Mouse (Mus musculus) myocyte (in vitro differentiated cells): Measurements from ENCODE around the gene Robo2. TPM values are rescaled to one million over a fixed set of nuclear protein-coding genes. Genes with fewer than 3 reads are reported as not detected.
"Not testable (repeated sequence)": the region's sequence is repeated elsewhere in the genome, so short reads cannot be mapped to it uniquely, and the experiment has no call there.

Experiments
- H3K27me3 ChIP-seq: one replicate; pipeline ENCODE4 v1.6.1; 2011; ENCODE audit not compliant: control insufficient read depth, insufficient read depth, insufficient read length
- H3K36me3 ChIP-seq: one replicate; pipeline ENCODE4 v1.6.1; 2011; ENCODE audit not compliant: control insufficient read depth, insufficient read depth
- H3K4me2 ChIP-seq: one replicate; pipeline ENCODE4 v1.6.1; 2011; ENCODE audit warnings: low read depth, control low read depth
- H3K4me3 ChIP-seq: one replicate; pipeline ENCODE4 v1.5.1; 2011; ENCODE audit warnings: mild to moderate bottlenecking, control low read depth, moderate library complexity
- H3K79me2 ChIP-seq: one replicate; pipeline ENCODE4 v1.6.1; 2011; ENCODE audit not compliant: control insufficient read depth, insufficient read depth
- H3ac ChIP-seq: one replicate; pipeline ENCODE4 v1.6.1; 2011; ENCODE audit not compliant: control insufficient read depth, insufficient read length
- CEBPB ChIP-seq: IDR thresholded peaks from 2 replicates; pipeline ENCODE4 v1.6.1; 2011; ENCODE audit warnings: mild to moderate bottlenecking, moderate library complexity; ENCODE audit not compliant: poor library complexity, insufficient read depth, severe bottlenecking
- E2F4 ChIP-seq: IDR thresholded peaks from one replicate; pipeline ENCODE4 v1.6.1; 2011; ENCODE audit warnings: mild to moderate bottlenecking, control low read depth, moderate library complexity; ENCODE audit not compliant: insufficient read depth
- MAX ChIP-seq: IDR thresholded peaks from one replicate; pipeline ENCODE4 v1.6.1; 2011; ENCODE audit warnings: low read depth, mild to moderate bottlenecking, control low read depth
- MYOD1 ChIP-seq, 3 experiments: IDR thresholded peaks; one replicate each; pipeline ENCODE4 v1.6.1; 2011; ENCODE audit warnings: control low read depth in 2 of 3, low read depth in 2 of 3, mild to moderate bottlenecking in 2 of 3, moderate library complexity in 1 of 3; ENCODE audit not compliant: insufficient read length in 2 of 3, control insufficient read depth in 1 of 3
- MYOG ChIP-seq, 3 experiments: IDR thresholded peaks; one replicate each; pipeline ENCODE4 v1.6.1; 2011; ENCODE audit warnings: control low read depth in 2 of 3, low read depth in 2 of 3, mild to moderate bottlenecking in 2 of 3; ENCODE audit not compliant: insufficient read length in 2 of 3, control insufficient read depth in 1 of 3, insufficient read depth in 1 of 3
- POLR2A ChIP-seq: IDR thresholded peaks from one replicate; pipeline ENCODE4 v1.6.1; 2011; ENCODE audit warnings: low read depth, mild to moderate bottlenecking, control low read depth, moderate library complexity; ENCODE audit not compliant: insufficient read length
- POLR2AphosphoS2 ChIP-seq: IDR thresholded peaks from one replicate; pipeline ENCODE4 v1.6.1; 2011; ENCODE audit warnings: low read depth, control low read depth; ENCODE audit not compliant: insufficient read length
- REST ChIP-seq: IDR thresholded peaks from one replicate; pipeline ENCODE4 v1.6.1; 2011; ENCODE audit warnings: mild to moderate bottlenecking, control low read depth, moderate library complexity; ENCODE audit not compliant: insufficient read depth, insufficient read length
- SRF ChIP-seq: IDR thresholded peaks from one replicate; pipeline ENCODE4 v1.6.1; 2011; ENCODE audit warnings: low read depth; ENCODE audit not compliant: control insufficient read depth, insufficient read length
- TCF12 ChIP-seq: IDR thresholded peaks from one replicate; pipeline ENCODE4 v1.6.1; 2011; ENCODE audit warnings: mild to moderate bottlenecking, control low read depth; ENCODE audit not compliant: poor library complexity, insufficient read depth, severe bottlenecking
- TCF3 ChIP-seq: IDR thresholded peaks from one replicate; pipeline ENCODE4 v1.6.1; 2011; ENCODE audit warnings: low read depth, control low read depth; ENCODE audit not compliant: insufficient read length
- USF1 ChIP-seq: IDR thresholded peaks from one replicate; pipeline ENCODE4 v1.6.1; 2011; ENCODE audit warnings: low read depth, mild to moderate bottlenecking, control low read depth, moderate library complexity
- polyA plus RNA-seq: library from polyadenylated mRNA; unstranded; fragments of >200 nt; fragmentation: generic; extraction: Trizol; gene quantifications from one replicate; pipeline ENCODE4 v1.2.1, GENCODE M21; 2012; ENCODE audit warnings: missing spikeins

Gene Robo2
- polyA plus RNA-seq, 1 experiment, result 19.6 TPM

DNA sequence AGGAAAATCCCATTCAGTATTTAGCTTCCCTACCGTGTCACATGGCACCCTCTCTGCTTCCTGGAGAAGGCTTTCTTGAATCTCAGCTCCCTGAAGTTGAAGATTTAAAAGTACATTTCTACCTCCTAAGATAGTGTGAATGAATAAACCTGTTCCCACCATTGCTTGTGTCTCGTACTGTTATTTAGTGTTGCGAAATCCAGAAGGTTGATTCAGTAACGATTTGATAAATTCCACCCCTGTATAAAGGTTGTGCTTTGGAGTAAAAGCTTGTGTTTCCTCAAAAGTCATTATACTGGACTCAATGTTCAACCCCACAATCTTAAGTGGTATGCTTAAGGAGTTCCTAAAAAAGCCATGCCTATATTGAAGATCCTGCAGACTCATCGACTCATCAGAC is 280.3 kb downstream of the Robo2 start:
- TF ChIP-seq TCF3, result no peak
- peak; percentile 53; the same call in 1 of the 2 replicates for TF ChIP-seq CEBPB
- Histone ChIP-seq H3K27me3 (no peaks in the 10 kb centered on the region), H3K4me3 (no peak overlapping the region), H3K79me2 (no peaks in the 10 kb centered on the region), H3ac (no peak overlapping the region), H3K4me2 (no peak overlapping the region), H3K36me3 (no peaks in the 10 kb centered on the region)

DNA sequence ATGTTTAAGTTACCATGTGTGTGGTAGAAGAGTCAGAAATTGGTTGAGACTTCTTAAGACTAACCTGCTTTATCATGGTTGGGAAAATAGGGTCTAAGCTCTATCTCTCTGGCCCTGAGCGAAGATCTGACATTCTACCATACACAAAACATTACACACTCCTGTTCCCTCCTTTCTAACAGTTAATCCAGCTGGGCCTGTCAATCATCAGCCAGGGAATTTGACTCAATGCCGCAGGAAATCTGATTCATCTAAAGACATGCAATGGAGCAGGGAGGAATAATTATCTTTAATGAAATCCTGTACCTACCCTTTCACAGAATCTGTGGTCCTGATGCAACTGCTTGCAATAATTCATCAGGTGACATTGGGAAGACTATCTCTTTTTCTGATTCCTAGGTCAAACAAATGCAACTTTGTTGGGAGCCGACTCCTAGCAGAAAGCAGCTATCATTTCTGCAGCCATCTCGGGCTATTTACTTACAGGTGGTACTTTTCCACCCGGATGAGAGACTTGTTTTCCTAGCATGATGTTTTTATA is 283.1 kb downstream of the Robo2 start:
- peak; percentile 54 for TF ChIP-seq USF1
- TF ChIP-seq POLR2AphosphoS2, result no peak
- no peak for TF ChIP-seq POLR2A
- no peak for TF ChIP-seq REST
- no peak for TF ChIP-seq MAX
- TF ChIP-seq MYOG (IDR thresholded peaks at IDR 0.05; ENCODE audit: control insufficient read depth in 1 of 3, insufficient read depth in 1 of 3, insufficient read length in 2 of 3, low read depth in 2 of 3), result no peak
- peak; percentile 39 for TF ChIP-seq TCF3
- no peak for TF ChIP-seq E2F4
- no peak for TF ChIP-seq SRF
- TF ChIP-seq CEBPB, result peak; percentile 99
- peak; percentile 68 for TF ChIP-seq TCF12
- peak; percentile 90 to 96 (median 95) for TF ChIP-seq MYOD1 (IDR thresholded peaks at IDR 0.05; ENCODE audit: control insufficient read depth in 1 of 3, insufficient read length in 2 of 3, low read depth in 2 of 3)
- H3K36me3 ChIP-seq, result no peaks in the 10 kb centered on the region
- peak overlapping the region; percentile 77 for H3K4me2 ChIP-seq
- H3K4me3 ChIP-seq, result no peak overlapping the region
- no peaks in the 10 kb centered on the region for H3K27me3 ChIP-seq
- no peak overlapping the region for H3ac ChIP-seq
- H3K79me2 ChIP-seq, result no peaks in the 10 kb centered on the region

GRCm38 (mm10) chr16:74113155-74113554 is 298.5 kb downstream of the Robo2 start:
- H3K36me3 ChIP-seq, result no peaks in the 10 kb centered on the region
- H3K4me3 ChIP-seq, result no peak overlapping the region
- H3K27me3 ChIP-seq, result no peaks in the 10 kb centered on the region
- H3ac ChIP-seq, result no peak overlapping the region
- no peaks in the 10 kb centered on the region for H3K79me2 ChIP-seq
- no peak overlapping the region for H3K4me2 ChIP-seq
- TF ChIP-seq POLR2A (no peak), POLR2AphosphoS2 (no peak), CEBPB (no peak), TCF12 (no peak), MYOD1 (IDR thresholded peaks at IDR 0.05; ENCODE audit: control insufficient read depth in 1 of 3, insufficient read length in 2 of 3, low read depth in 2 of 3) (no peak), TCF3 (no peak), MAX (no peak), SRF (no peak), REST (no peak), MYOG (IDR thresholded peaks at IDR 0.05; ENCODE audit: control insufficient read depth in 1 of 3, insufficient read depth in 1 of 3, insufficient read length in 2 of 3, low read depth in 2 of 3) (no peak), USF1 (no peak), E2F4 (no peak)

DNA sequence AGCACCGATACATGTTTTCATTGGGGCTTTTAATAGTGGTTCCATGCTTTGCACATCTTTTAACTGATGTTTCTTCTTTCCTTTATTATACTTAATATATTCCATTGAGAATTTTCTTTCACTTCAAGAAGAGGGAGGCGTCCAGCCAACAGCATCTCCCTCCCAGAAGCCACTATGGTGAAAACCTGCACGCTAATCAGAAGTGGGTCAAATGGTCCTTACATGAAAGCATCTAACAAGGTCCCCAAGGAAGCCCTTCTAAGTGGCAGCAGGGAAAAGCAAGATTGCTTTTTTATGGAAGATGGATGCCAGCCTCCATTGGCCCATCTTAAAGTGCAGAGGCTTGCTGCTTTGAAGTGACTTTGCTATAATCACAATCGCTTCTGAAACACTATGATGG is 300.5 kb downstream of the Robo2 start:
- no peak overlapping the region for H3K4me2 ChIP-seq
- no peak overlapping the region for H3K4me3 ChIP-seq
- no peak overlapping the region for H3ac ChIP-seq
- no peaks in the 10 kb centered on the region for H3K27me3 ChIP-seq
- H3K79me2 ChIP-seq, result no peaks in the 10 kb centered on the region
- no peak for TF ChIP-seq USF1
- TF ChIP-seq REST, result no peak
- TF ChIP-seq MYOG (IDR thresholded peaks at IDR 0.05; ENCODE audit: control insufficient read depth in 1 of 3, insufficient read depth in 1 of 3, insufficient read length in 2 of 3, low read depth in 2 of 3), result no peak
- no peak for TF ChIP-seq E2F4
- H3K36me3 ChIP-seq, result no peaks in the 10 kb centered on the region

- H3K79me2 ChIP-seq, H3K27me3 ChIP-seq, H3K4me2 ChIP-seq, H3K4me3 ChIP-seq, H3ac ChIP-seq, H3K36me3 ChIP-seq: not testable (repeated sequence)
Observed at GRCm38 (mm10) chr16:74104449-74104848, 307.2 kb downstream of the Robo2 start.
